Mouse (Mus musculus) neural tube, embryonic 11.5 days (tissue): Measurements from ENCODE around the gene Prkg1. TPM values are rescaled to one million over a fixed set of nuclear protein-coding genes. Genes with fewer than 3 reads are reported as not detected.
"Not testable (repeated sequence)": the region's sequence is repeated elsewhere in the genome, so short reads cannot be mapped to it uniquely, and the experiment has no call there.

ENCODE experiments used
- ATAC-seq: fragments of 200-750 bp; cut with Nextera tagmentation; 2 replicates; pipeline ENCODE4 v1.8.0; 2017; ENCODE audit warnings: moderate number of reproducible peaks, mild to moderate bottlenecking, moderate TSS enrichment, moderate library complexity; ENCODE audit not compliant: insufficient read depth, low FRiP score, low TSS enrichment
- DNase-seq: peaks from one replicate; pipeline ENCODE4 v3.0.0-alpha.2; 2015; ENCODE audit warnings: low spot score
- H3K27ac ChIP-seq: fragments of 300-500 bp; sonication (generic); 2 replicates; pipeline ENCODE4 v1.5.1; 2014; ENCODE audit warnings: low read depth, mild to moderate bottlenecking, low read length
- H3K27me3 ChIP-seq: fragments of 300-500 bp; sonication (generic); 2 replicates; pipeline ENCODE4 v1.6.1; 2014; ENCODE audit warnings: mild to moderate bottlenecking, low read length, mixed read lengths; ENCODE audit not compliant: control insufficient read depth, insufficient read depth
- H3K36me3 ChIP-seq: fragments of 300-500 bp; sonication (generic); 2 replicates; pipeline ENCODE4 v1.6.1; 2014; ENCODE audit warnings: mild to moderate bottlenecking, low read length, moderate library complexity, mixed read lengths; ENCODE audit not compliant: control insufficient read depth, insufficient read depth
- H3K4me1 ChIP-seq: fragments of 300-500 bp; sonication (generic); 2 replicates; pipeline ENCODE4 v1.6.1; 2014; ENCODE audit warnings: low read length, mixed read lengths; ENCODE audit not compliant: control insufficient read depth, insufficient read depth
- H3K4me2 ChIP-seq: fragments of 300-500 bp; sonication (generic); 2 replicates; pipeline ENCODE4 v1.6.1; 2014; ENCODE audit warnings: low read depth, mild to moderate bottlenecking, moderate library complexity
- H3K4me3 ChIP-seq: fragments of 300-500 bp; sonication (generic); 2 replicates; pipeline ENCODE4 v1.5.1; 2014; ENCODE audit warnings: low read depth, low read length
- H3K9ac ChIP-seq: fragments of 300-500 bp; sonication (generic); 2 replicates; pipeline ENCODE4 v1.6.1; 2014; ENCODE audit warnings: mild to moderate bottlenecking, low read length
- H3K9me3 ChIP-seq: fragments of 300-500 bp; sonication (generic); 2 replicates; pipeline ENCODE4 v1.6.1; 2016; ENCODE audit warnings: low read length; ENCODE audit not compliant: control insufficient read depth
- WGBS: fragments of 180-500 bp; shearing (Covaris S2); extraction: QIAGEN DNeasy Blood & Tissue Kit; methylation state at CpG from one replicate; pipeline ENCODE4 v1.1.7; 2014; 5-methylcytosine and 5-hydroxymethylcytosine counted together
- polyA plus RNA-seq: library from polyadenylated mRNA; unstranded; fragments of >200 nt; fragmentation: Nextera tagmentation; extraction: Ambion mirVana; gene quantifications from 2 replicates; pipeline ENCODE4 v1.2.1, GENCODE M21; 2014

Prkg1 gene
- polyA plus RNA-seq, 1 experiment from 2014 or later = 8.2 TPM

DNA sequence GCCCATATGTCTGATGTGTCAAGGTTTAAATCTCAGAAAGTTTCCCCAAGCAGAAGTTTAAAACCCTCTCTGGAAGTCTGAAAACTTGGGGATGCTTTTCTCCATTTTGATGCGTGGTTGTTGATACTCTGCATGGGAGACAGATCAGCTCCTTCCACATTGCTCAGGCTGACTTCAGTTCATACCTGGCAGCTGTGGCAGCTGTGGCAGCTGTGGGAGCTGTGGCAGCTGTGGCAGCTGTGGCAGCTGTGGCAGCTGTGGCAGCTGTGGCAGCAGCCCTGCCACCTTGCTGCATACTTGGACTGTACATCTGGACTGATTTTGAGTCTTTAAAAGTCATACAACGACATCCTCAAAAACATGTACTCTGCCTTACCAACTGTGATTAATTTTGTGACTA, 509.1 kb downstream of the Prkg1 start:
- no peak overlapping the region for H3K4me3 ChIP-seq
- no peaks in the 10 kb centered on the region for H3K27me3 ChIP-seq
- H3K9me3 ChIP-seq = no peaks in the 10 kb centered on the region
- H3K27ac ChIP-seq = no peak overlapping the region
- no peaks in the 10 kb centered on the region for H3K4me1 ChIP-seq
- H3K9ac ChIP-seq = no peak overlapping the region
- no peaks in the 10 kb centered on the region for H3K36me3 ChIP-seq
- WGBS = 90% methylated on average over 2 of the region's 2 CpGs
- no peak overlapping the region for H3K4me2 ChIP-seq
- ATAC-seq (no peak), DNase-seq (no peak)

DNA sequence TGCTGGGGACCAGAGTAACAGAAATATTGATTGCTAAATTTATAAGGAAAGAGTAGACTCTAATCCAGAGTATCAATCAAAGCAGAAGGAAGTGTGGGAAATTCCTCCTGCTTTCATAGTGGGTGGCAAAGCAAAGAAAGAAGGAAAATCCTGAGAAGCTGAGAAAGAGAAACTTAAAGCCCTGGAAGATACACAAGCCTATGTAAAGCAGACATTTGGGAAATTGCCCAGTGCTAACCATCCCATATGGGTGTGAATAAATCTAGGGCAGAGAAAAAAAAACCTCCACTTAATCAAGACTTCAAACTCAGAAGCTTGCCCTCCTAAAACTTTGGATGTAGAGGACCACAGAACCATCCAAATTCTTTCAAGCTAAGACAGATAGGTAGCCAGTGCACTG, 532.4 kb downstream of the Prkg1 start:
- Histone ChIP-seq H3K9ac (no peak overlapping the region), H3K27me3 (no peaks in the 10 kb centered on the region), H3K27ac (no peak overlapping the region), H3K4me1 (no peaks in the 10 kb centered on the region), H3K9me3 (no peaks in the 10 kb centered on the region), H3K36me3 (no peaks in the 10 kb centered on the region), H3K4me3 (no peak overlapping the region), H3K4me2 (no peak overlapping the region)
- DNase-seq (no peak), ATAC-seq (no peak)

DNA sequence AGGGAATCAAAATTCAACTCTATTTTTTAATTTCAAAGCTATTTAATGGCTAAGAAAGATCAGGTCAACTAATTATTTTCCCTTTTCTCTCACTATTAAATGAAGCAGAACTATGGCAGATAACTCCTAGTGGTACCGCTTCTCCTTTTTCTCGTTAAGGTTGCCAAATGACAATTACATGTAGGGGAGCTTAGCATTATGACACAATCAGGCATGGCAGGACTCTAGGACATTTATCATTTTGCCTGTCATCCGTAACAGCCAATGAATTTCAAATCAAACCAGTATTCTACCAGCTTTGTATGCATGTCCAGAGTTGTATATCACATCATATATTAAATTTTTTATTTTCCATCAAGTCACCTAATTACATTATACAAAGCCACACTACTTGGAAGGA, 536.4 kb downstream of the Prkg1 start:
- 81% methylated on average over 3 of the region's 3 CpGs for WGBS
- no peak overlapping the region for H3K4me3 ChIP-seq
- ATAC-seq = no peak
- no peaks in the 10 kb centered on the region for H3K4me1 ChIP-seq
- H3K4me2 ChIP-seq = no peak overlapping the region
- no peaks in the 10 kb centered on the region for H3K36me3 ChIP-seq
- no peak overlapping the region for H3K27ac ChIP-seq
- H3K9me3 ChIP-seq = no peaks in the 10 kb centered on the region
- no peak for DNase-seq
- no peaks in the 10 kb centered on the region for H3K27me3 ChIP-seq
- no peak overlapping the region for H3K9ac ChIP-seq

DNA sequence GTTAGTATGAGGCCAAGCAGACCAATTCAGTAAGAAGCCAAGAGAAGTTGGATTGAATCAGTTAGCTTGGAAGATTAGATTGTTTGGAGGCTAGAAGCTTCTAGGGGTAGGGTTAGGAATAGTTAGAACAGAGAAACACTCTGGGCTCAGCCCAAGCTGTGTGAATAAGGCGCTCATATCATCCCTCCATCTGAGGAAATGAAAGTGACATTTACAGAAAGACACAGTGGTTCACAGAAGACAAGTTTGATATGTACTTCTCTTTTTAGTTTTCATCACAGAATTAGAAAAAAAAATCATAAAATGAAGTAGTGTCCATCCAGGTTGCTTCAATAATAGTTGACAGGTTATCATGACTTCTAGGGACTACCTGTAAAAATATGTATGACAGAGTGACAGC, 541.4 kb downstream of the Prkg1 start:
- no peaks in the 10 kb centered on the region for H3K27me3 ChIP-seq
- H3K9me3 ChIP-seq = no peaks in the 10 kb centered on the region
- no peak overlapping the region for H3K27ac ChIP-seq
- H3K4me2 ChIP-seq = no peak overlapping the region
- no peak overlapping the region for H3K9ac ChIP-seq
- DNase-seq (no peak), ATAC-seq (no peak)
- 85% methylated on average over 1 of the region's 1 CpGs for WGBS
- H3K4me1 ChIP-seq = no peaks in the 10 kb centered on the region
- no peak overlapping the region for H3K4me3 ChIP-seq
- no peaks in the 10 kb centered on the region for H3K36me3 ChIP-seq

DNA sequence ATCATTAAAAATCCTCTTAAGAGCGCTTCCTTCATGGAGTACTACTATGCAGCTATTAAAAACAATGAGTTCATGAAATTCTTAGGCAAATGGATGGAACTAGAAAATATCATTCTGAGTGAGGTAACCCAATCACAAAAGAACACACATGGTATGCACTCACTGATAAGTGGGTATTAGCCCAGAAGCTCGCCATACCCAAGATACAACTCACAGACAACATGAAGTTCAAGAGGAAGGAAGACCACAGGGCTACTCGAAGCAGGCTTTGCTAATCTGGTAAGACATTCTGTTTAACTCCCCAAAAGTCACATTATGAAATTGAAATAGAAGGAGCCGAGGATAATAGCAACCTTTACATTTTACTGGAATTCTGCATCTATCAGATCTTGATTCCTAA, 545.6 kb downstream of the Prkg1 start:
- H3K4me2 ChIP-seq, H3K36me3 ChIP-seq, H3K9me3 ChIP-seq, ATAC-seq, H3K4me1 ChIP-seq, H3K27ac ChIP-seq, DNase-seq, H3K9ac ChIP-seq, H3K27me3 ChIP-seq, H3K4me3 ChIP-seq: not testable (repeated sequence)
- 84% methylated on average over 4 of the region's 4 CpGs for WGBS

DNA sequence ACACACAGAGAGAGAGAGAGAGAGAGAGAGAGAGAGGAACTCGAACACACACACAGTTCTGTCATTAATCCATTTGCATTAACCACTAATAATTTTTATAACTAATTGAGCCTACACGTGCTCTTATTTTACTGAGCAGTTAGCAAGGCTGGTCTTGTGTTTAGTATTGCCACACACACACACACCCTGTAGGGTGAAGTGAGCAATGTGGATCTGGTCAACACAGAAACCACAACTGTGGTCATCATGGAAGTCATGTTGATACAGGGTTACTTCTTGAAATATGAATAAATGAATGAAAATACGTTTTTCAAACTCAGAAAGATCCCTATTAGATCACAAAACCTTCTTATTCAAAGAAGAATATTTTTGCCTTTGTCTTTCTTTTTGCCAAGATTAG, 554.0 kb downstream of the Prkg1 start:
- no peaks in the 10 kb centered on the region for H3K27me3 ChIP-seq
- ATAC-seq (no peak), DNase-seq (no peak)
- no peak overlapping the region for H3K4me2 ChIP-seq
- whole genome bisulfite sequencing = 82% methylated on average over 3 of the region's 3 CpGs
- no peak overlapping the region for H3K4me3 ChIP-seq
- no peaks in the 10 kb centered on the region for H3K9me3 ChIP-seq
- H3K27ac ChIP-seq = no peak overlapping the region
- no peak overlapping the region for H3K9ac ChIP-seq
- no peaks in the 10 kb centered on the region for H3K36me3 ChIP-seq
- H3K4me1 ChIP-seq = no peaks in the 10 kb centered on the region

DNA sequence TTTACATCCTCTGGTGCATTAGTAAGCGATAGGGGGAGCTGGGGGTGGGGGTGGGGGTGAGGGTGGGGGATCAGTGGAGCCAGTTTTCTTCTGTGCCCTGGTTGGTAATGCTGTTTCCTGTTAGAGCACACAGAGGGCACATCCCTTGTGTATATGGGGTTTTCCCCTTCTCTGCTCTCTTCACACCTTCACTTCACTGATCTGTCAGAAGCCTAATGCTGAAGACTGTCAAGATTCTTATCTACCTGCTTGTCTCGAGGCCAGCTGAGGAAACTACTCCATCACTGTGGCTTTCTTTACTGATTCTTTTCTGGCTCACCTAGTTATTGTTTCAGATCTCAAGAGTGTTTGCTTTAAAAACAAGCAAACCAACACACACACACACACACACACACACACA, 554.4 kb downstream of the Prkg1 start:
- Histone ChIP-seq H3K9me3 (no peaks in the 10 kb centered on the region), H3K9ac (no peak overlapping the region), H3K36me3 (no peaks in the 10 kb centered on the region), H3K4me2 (no peak overlapping the region), H3K4me3 (no peak overlapping the region), H3K27ac (no peak overlapping the region), H3K27me3 (no peaks in the 10 kb centered on the region), H3K4me1 (no peaks in the 10 kb centered on the region)
- ATAC-seq (no peak), DNase-seq (no peak)
- WGBS = 66% methylated on average over 2 of the region's 2 CpGs

DNA sequence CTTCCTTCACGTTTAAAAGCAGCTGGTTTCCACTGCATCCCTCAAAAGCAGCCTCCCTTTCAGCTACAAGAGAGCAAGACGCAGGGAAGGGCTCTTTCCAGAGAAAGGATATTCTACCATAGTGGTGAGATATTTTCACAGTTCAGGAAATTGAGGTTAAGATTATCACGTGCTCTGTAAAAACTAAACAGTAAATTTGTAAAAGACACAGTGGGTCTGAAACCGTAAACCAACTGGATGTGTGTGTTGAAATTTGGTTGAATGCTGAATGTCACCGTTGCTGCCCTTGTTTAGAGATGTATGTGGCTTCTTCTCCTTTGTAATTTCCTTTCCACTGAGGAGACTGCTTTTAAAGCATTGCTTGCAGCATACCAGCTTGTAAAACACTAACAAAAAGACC, 565.2 kb downstream of the Prkg1 start:
- no peak overlapping the region for H3K9ac ChIP-seq
- DNase-seq = no peak
- no peaks in the 10 kb centered on the region for H3K9me3 ChIP-seq
- no peaks in the 10 kb centered on the region for H3K27me3 ChIP-seq
- no peak for ATAC-seq
- no peak overlapping the region for H3K4me3 ChIP-seq
- 55% methylated on average over 5 of the region's 5 CpGs for WGBS
- H3K36me3 ChIP-seq = no peaks in the 10 kb centered on the region
- no peak overlapping the region for H3K4me2 ChIP-seq
- H3K27ac ChIP-seq = no peak overlapping the region
- no peaks in the 10 kb centered on the region for H3K4me1 ChIP-seq

DNA sequence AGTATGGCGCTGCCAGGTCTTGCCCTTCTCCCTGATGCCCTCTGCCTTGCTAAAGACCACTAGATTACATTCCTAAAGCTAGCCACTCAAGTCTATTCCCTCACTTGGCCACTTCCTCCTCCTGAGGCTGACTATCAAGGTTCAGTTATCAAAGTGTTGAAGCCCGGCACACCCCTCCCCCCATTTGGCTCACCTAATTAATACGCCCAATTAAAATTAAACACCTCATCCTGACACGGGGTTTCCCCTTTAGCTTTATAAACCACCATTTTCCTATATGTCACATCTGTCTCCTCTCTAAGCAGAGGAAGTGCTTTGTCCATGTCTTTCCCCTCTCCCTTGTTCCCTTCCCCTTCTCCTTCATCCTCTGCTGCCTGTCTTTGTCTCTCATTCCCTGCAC, 566.4 kb downstream of the Prkg1 start:
- DNase-seq (no peak), ATAC-seq (no peak)
- no peaks in the 10 kb centered on the region for H3K9me3 ChIP-seq
- H3K36me3 ChIP-seq = no peaks in the 10 kb centered on the region
- H3K4me2 ChIP-seq = no peak overlapping the region
- no peak overlapping the region for H3K4me3 ChIP-seq
- H3K9ac ChIP-seq = no peak overlapping the region
- 78% methylated on average over 4 of the region's 4 CpGs for WGBS
- H3K4me1 ChIP-seq = no peaks in the 10 kb centered on the region
- no peaks in the 10 kb centered on the region for H3K27me3 ChIP-seq
- H3K27ac ChIP-seq = no peak overlapping the region
